Mouse (Mus musculus) hindbrain, postnatal 0 days (tissue): Measurements from ENCODE around the gene Dennd1a. TPM values are rescaled to one million over a fixed set of nuclear protein-coding genes. Genes with fewer than 3 reads are reported as not detected.
"Not testable (repeated sequence)": the region's sequence is repeated elsewhere in the genome, so short reads cannot be mapped to it uniquely, and the experiment has no call there.

ENCODE experiments used
- ATAC-seq: fragments of 200-750 bp; cut with Nextera tagmentation; 2 replicates; pipeline ENCODE4 v1.8.0; 2017; ENCODE audit warnings: mild to moderate bottlenecking, moderate TSS enrichment, moderate library complexity
- DNase-seq: peaks from one replicate; pipeline ENCODE4 v3.0.0-alpha.2; 2015; ENCODE audit warnings: low spot score
- H3K27ac ChIP-seq: fragments of 300-500 bp; sonication (generic); 2 replicates; pipeline ENCODE4 v1.5.1; 2014; ENCODE audit warnings: mild to moderate bottlenecking
- H3K27me3 ChIP-seq: fragments of 300-500 bp; sonication (generic); 2 replicates; pipeline ENCODE4 v1.6.1; 2014; ENCODE audit warnings: low read length, mixed read lengths; ENCODE audit not compliant: insufficient read depth
- H3K36me3 ChIP-seq: fragments of 300-500 bp; sonication (generic); 2 replicates; pipeline ENCODE4 v1.6.1; 2014; ENCODE audit warnings: low read length, mixed read lengths; ENCODE audit not compliant: insufficient read depth
- H3K4me1 ChIP-seq: fragments of 300-500 bp; sonication (generic); 2 replicates; pipeline ENCODE4 v1.6.1; 2014; ENCODE audit warnings: antibody characterized with exemption, low read length, mixed read lengths; ENCODE audit not compliant: insufficient read depth
- H3K4me2 ChIP-seq: fragments of 300-500 bp; sonication (generic); 2 replicates; pipeline ENCODE4 v1.6.1; 2014; ENCODE audit warnings: low read depth, mild to moderate bottlenecking, low read length, moderate library complexity, mixed read lengths
- H3K4me3 ChIP-seq: fragments of 300-500 bp; sonication (generic); 2 replicates; pipeline ENCODE4 v1.5.1; 2014; ENCODE audit warnings: low read length
- H3K9ac ChIP-seq: fragments of 300-500 bp; sonication (generic); replicated peaks from 2 replicates; pipeline ENCODE4 v1.6.1; 2014; ENCODE audit warnings: mild to moderate bottlenecking, low read length, moderate library complexity, mixed read lengths
- H3K9me3 ChIP-seq: fragments of 300-500 bp; sonication (generic); 2 replicates; pipeline ENCODE4 v1.6.1; 2016; ENCODE audit warnings: low read length, mixed read lengths
- CTCF ChIP-seq: IDR thresholded peaks from 2 replicates; pipeline ENCODE4 v1.5.1; 2016; ENCODE audit warnings: antibody characterized with exemption, control low read depth, low read depth
- WGBS: fragments of 180-500 bp; shearing (Covaris S2); extraction: QIAGEN DNeasy Blood & Tissue Kit; methylation state at CpG from one replicate; pipeline ENCODE4 v1.1.7; 2014; 5-methylcytosine and 5-hydroxymethylcytosine counted together
- polyA plus RNA-seq: library from polyadenylated mRNA; unstranded; fragments of >200 nt; fragmentation: Nextera tagmentation; extraction: Ambion mirVana; gene quantifications from 2 replicates; pipeline ENCODE4 v1.2.1, GENCODE M21; 2015
- total RNA-seq: library from RNA; depleted of rRNA; stranded (reverse); fragments of >200 nt; gene quantifications from 2 replicates; pipeline ENCODE4 v1.2.3, GENCODE M21; 2014

Gene Dennd1a
- total and polyA plus RNA-seq, 2 experiments from 2014 or later: 14.4 to 51.9 TPM

- TF ChIP-seq CTCF: no peak
- Histone ChIP-seq H3K36me3 (no peaks in the 10 kb centered on the region), H3K9me3 (no peaks in the 10 kb centered on the region), H3K27me3 (no peaks in the 10 kb centered on the region), H3K4me3 (no peak overlapping the region), H3K4me2 (no peak overlapping the region), H3K9ac (no peak overlapping the region), H3K27ac (no peak overlapping the region), H3K4me1 (no peaks in the 10 kb centered on the region)
- DNase-seq (no peak), ATAC-seq (no peak)
Measured at GRCm38 (mm10) chr2:37941741-37942140, 345.4 kb downstream of the Dennd1a start.

- ATAC-seq: no peak
- H3K4me3 ChIP-seq: no peak overlapping the region
- no peaks in the 10 kb centered on the region for H3K36me3 ChIP-seq
- 95% methylated on average over 4 of the region's 4 CpGs for WGBS
- no peak overlapping the region for H3K9ac ChIP-seq
- H3K4me1 ChIP-seq: no peaks in the 10 kb centered on the region
- DNase-seq: no peak
- H3K9me3 ChIP-seq: no peaks in the 10 kb centered on the region
- no peak overlapping the region for H3K27ac ChIP-seq
- no peaks in the 10 kb centered on the region for H3K27me3 ChIP-seq
- TF ChIP-seq CTCF: no peak
- no peak overlapping the region for H3K4me2 ChIP-seq
Measured at GRCm38 (mm10) chr2:37940845-37941361, 346.3 kb downstream of the Dennd1a start.

- Histone ChIP-seq H3K9me3 (no peaks in the 10 kb centered on the region), H3K36me3 (0 out of 2 replicates have a peak, but pooled peaks cover 3% of the 10 kb centered on the region), H3K9ac (no peak overlapping the region), H3K4me2 (no peak overlapping the region), H3K27me3 (no peaks in the 10 kb centered on the region), H3K4me3 (no peak overlapping the region), H3K27ac (no peak overlapping the region), H3K4me1 (no peaks in the 10 kb centered on the region)
- no peak for TF ChIP-seq CTCF
- 65% methylated on average over 1 of the region's 1 CpGs for WGBS
- no peak for DNase-seq
- ATAC-seq: no peak
Measured at GRCm38 (mm10) chr2:37939997-37940396, 347.2 kb downstream of the Dennd1a start.

GRCm38 (mm10) chr2:37936922-37937321 lies 350.3 kb downstream of the Dennd1a start:
- H3K9me3 ChIP-seq, DNase-seq, H3K9ac ChIP-seq, H3K27me3 ChIP-seq, H3K27ac ChIP-seq, H3K36me3 ChIP-seq, H3K4me2 ChIP-seq, H3K4me3 ChIP-seq, H3K4me1 ChIP-seq, ATAC-seq: not testable (repeated sequence)
- WGBS: 91% methylated on average over 1 of the region's 4 CpGs

GRCm38 (mm10) chr2:37932240-37932639 lies 354.9 kb downstream of the Dennd1a start:
- no peak overlapping the region for H3K9ac ChIP-seq
- no peak overlapping the region for H3K4me2 ChIP-seq
- H3K27ac ChIP-seq: no peak overlapping the region
- 0 out of 2 replicates have a peak, but pooled peaks cover 5% of the 10 kb centered on the region for H3K36me3 ChIP-seq
- no peak for TF ChIP-seq CTCF
- DNase-seq (no peak), ATAC-seq (no peak)
- no peaks in the 10 kb centered on the region for H3K4me1 ChIP-seq
- H3K9me3 ChIP-seq: no peaks in the 10 kb centered on the region
- H3K27me3 ChIP-seq: no peaks in the 10 kb centered on the region
- H3K4me3 ChIP-seq: no peak overlapping the region
- WGBS: 94% methylated on average over 1 of the region's 1 CpGs

- no peaks in the 10 kb centered on the region for H3K27me3 ChIP-seq
- H3K9me3 ChIP-seq: no peaks in the 10 kb centered on the region
- TF ChIP-seq CTCF: no peak
- ATAC-seq (peak; percentile 87), DNase-seq (peak; percentile 71)
- H3K27ac ChIP-seq: no peak overlapping the region
- H3K4me3 ChIP-seq: no peak overlapping the region
- no peak overlapping the region for H3K9ac ChIP-seq
- 0 out of 2 replicates have a peak, but pooled peaks cover 5% of the 10 kb centered on the region for H3K36me3 ChIP-seq
- no peak overlapping the region for H3K4me2 ChIP-seq
- 52% methylated on average over 5 of the region's 5 CpGs for WGBS
- no peaks in the 10 kb centered on the region for H3K4me1 ChIP-seq
Measured at GRCm38 (mm10) chr2:37931018-37931930, 355.9 kb downstream of the Dennd1a start.

GRCm38 (mm10) chr2:37926133-37926503 lies 361.1 kb downstream of the Dennd1a start:
- Histone ChIP-seq H3K27ac (no peak overlapping the region), H3K27me3 (no peaks in the 10 kb centered on the region), H3K36me3 (no peaks in the 10 kb centered on the region), H3K9me3 (no peaks in the 10 kb centered on the region), H3K4me1 (no peaks in the 10 kb centered on the region), H3K4me2 (no peak overlapping the region), H3K4me3 (no peak overlapping the region), H3K9ac (no peak overlapping the region)
- ATAC-seq (0 out of 2 replicates have a peak, but pooled peaks have one; percentile 54), DNase-seq (no peak)
- 72% methylated on average over 5 of the region's 5 CpGs for WGBS
- no peak for TF ChIP-seq CTCF
